Mouse (Mus musculus) ES-E14 (cell line): ENCODE results near the gene Txnl4b.

Experiments
- CHD2 ChIP-seq: IDR thresholded peaks from 2 replicates; pipeline ENCODE4 v1.6.1; 2014; ENCODE audit warnings: mild to moderate bottlenecking, low read depth, low read length, inconsistent platforms
- HCFC1 ChIP-seq: IDR thresholded peaks from 2 replicates; pipeline ENCODE4 v1.6.1; 2012; ENCODE audit warnings: low read length, inconsistent platforms, borderline replicate concordance; ENCODE audit not compliant: insufficient read depth

- TF ChIP-seq CHD2 (no peak), HCFC1 (no peak)
Measured at GRCm38 (mm10) chr8:109585652-109586051, 20.0 kb downstream of the Txnl4b start.
